Mouse (Mus musculus): ENCODE results near the gene Sec14l1.

GRCm38 (mm10) chr11:117161574-117161973, 46.6 kb downstream of the Sec14l1 start:
- TF ChIP-seq POLR2A (IDR thresholded peaks at IDR 0.05; ENCODE audit: borderline replicate concordance, control insufficient read depth, low read depth, low read length): no peak
- no peak for TF ChIP-seq CTCF (IDR thresholded peaks at IDR 0.05; ENCODE audit: control insufficient read depth, insufficient read depth, low read length)
